Mouse (Mus musculus) E14TG2a.4 (cell line): ENCODE data around the gene Ndufv1.
"Not testable (repeated sequence)": the region's sequence is repeated elsewhere in the genome, so short reads cannot be mapped to it uniquely, and the experiment has no call there.

Experiments used
- H3K27me3 ChIP-seq: 2 replicates; pipeline ENCODE4 v1.6.1; 2014; ENCODE audit warnings: low read length, control low read depth; ENCODE audit not compliant: insufficient read depth
- H3K36me3 ChIP-seq: 2 replicates; pipeline ENCODE4 v1.6.1; 2014; ENCODE audit warnings: low read length, control low read depth; ENCODE audit not compliant: insufficient read depth
- H3K4me1 ChIP-seq: replicated peaks from 2 replicates; pipeline ENCODE4 v1.6.1; 2014; ENCODE audit warnings: low read depth, low read length, control low read depth
- H3K4me3 ChIP-seq: replicated peaks from 2 replicates; pipeline ENCODE4 v1.5.1; 2014; ENCODE audit warnings: mild to moderate bottlenecking, low read length
- H3K9me3 ChIP-seq: 2 replicates; pipeline ENCODE4 v1.6.1; 2014; ENCODE audit warnings: low read length, control low read depth
- CTCF ChIP-seq: conservative IDR thresholded peaks from 2 replicates; pipeline ENCODE4 v1.5.1; 2014; ENCODE audit warnings: low read length
- NANOG ChIP-seq: IDR thresholded peaks from 2 replicates; pipeline ENCODE4 v1.6.1; 2014; ENCODE audit warnings: borderline replicate concordance, low read length, mixed read lengths
- POU5F1 ChIP-seq: IDR thresholded peaks from 2 replicates; pipeline ENCODE4 v1.6.1; 2014; ENCODE audit warnings: low read length, borderline replicate concordance

The Ndufv1 gene

GRCm38 (mm10) chr19:4012432-4013022 is at the start of gene Ndufv1:
Ndufv1 (minus strand) TSS chr19:4012806.
- Histone ChIP-seq H3K9me3 (no peaks in the 10 kb centered on the region), H3K27me3 (no peaks in the 10 kb centered on the region), H3K36me3 (peaks cover 40% of the 10 kb centered on the region), H3K4me3 (peak within 1 kb of the TSS; percentile 98), H3K4me1 (peaks cover 55% of the 10 kb centered on the region)
- TF ChIP-seq CTCF (peak; percentile 59), POU5F1 (no peak)

DNA sequence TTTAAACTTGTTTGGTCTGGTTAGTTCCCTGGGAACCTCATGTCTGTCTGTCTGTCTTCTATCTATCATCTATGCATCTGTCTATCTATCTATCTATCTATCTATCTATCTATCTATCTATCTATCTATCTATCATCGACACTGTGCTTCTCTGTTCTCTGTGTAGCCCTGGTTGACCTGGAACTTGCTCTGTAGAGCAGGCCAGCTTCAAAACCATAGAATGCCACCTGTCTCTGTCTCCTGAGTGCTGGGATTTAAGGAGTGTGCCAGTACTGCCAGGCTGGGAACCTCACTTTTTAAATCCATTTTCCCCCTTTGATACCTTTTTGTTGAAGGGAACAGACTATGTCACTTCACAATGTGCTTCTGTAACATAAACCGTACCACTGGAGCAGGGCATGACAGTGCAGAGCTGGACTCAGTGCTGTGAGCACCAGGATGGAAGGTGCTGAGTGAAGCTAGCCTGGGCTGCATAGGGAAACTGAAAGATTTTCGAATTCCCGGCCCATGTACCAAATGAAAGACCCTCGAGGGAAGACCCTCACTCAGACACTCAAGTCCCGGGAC is 48.4 kb upstream of the Ndufv1 start:
- H3K27me3 ChIP-seq, result no peaks in the 10 kb centered on the region
- TF ChIP-seq CTCF (no peak), POU5F1 (no peak), NANOG (no peak)
- no peak overlapping the region for H3K4me3 ChIP-seq
- H3K36me3 ChIP-seq, result no peaks in the 10 kb centered on the region
- H3K9me3 ChIP-seq, result no peaks in the 10 kb centered on the region
- H3K4me1 ChIP-seq, result peaks cover 49% of the 10 kb centered on the region

GRCm38 (mm10) chr19:4060044-4060898 is 47.7 kb upstream of the Ndufv1 start:
- H3K27me3 ChIP-seq, H3K36me3 ChIP-seq, H3K9me3 ChIP-seq, H3K4me3 ChIP-seq: not testable (repeated sequence)
- peaks cover 56% of the 10 kb centered on the region for H3K4me1 ChIP-seq

- Histone ChIP-seq H3K9me3 (no peaks in the 10 kb centered on the region), H3K4me1 (peaks cover 66% of the 10 kb centered on the region), H3K4me3 (peak within 1 kb of the TSS; percentile 59), H3K36me3 (no peaks in the 10 kb centered on the region), H3K27me3 (no peaks in the 10 kb centered on the region)
- TF ChIP-seq POU5F1 (no peak), CTCF (no peak), NANOG (no peak)
Measured at GRCm38 (mm10) chr19:4059069-4059740, 46.6 kb upstream of the Ndufv1 start, which contains the start of gene Gstp3. Gstp3 (minus strand) TSS chr19:4059569.

- Histone ChIP-seq H3K4me3 (peak overlapping the region; percentile 59), H3K27me3 (no peaks in the 10 kb centered on the region), H3K4me1 (peaks cover 66% of the 10 kb centered on the region), H3K9me3 (no peaks in the 10 kb centered on the region), H3K36me3 (no peaks in the 10 kb centered on the region)
- TF ChIP-seq NANOG (no peak), POU5F1 (no peak; the same call in 1 of the 2 replicates), CTCF (no peak)
Measured at GRCm38 (mm10) chr19:4058581-4058980, 46.0 kb upstream of the Ndufv1 start.

DNA sequence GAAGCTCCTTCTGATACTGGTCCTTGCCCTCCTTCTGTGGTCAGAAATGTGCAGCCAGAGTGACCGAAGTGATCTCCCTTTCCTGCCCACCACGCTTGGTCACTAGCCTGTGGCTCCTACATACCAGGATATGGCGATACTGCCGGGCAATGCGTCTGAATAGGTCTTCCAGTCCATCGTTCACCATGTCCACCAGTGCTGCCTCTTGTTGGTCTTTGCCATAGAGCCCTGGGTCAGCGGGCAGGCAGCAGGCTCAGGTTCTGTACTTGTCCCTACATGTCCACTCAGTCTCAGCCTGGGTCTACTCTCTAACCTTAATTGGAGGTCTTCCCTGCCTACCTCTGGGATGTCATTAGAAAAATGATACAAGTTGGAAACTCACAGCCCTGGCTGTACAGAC is 45.4 kb upstream of the Ndufv1 start:
- H3K4me1 ChIP-seq, result peaks cover 71% of the 10 kb centered on the region

GRCm38 (mm10) chr19:4057389-4057788 is 44.8 kb upstream of the Ndufv1 start:
- no peak for TF ChIP-seq NANOG
- no peak for TF ChIP-seq CTCF
- TF ChIP-seq POU5F1, result no peak
- peak overlapping the region; percentile 59 for H3K4me3 ChIP-seq
- no peaks in the 10 kb centered on the region for H3K9me3 ChIP-seq
- peaks cover 77% of the 10 kb centered on the region for H3K4me1 ChIP-seq
- H3K36me3 ChIP-seq, result no peaks in the 10 kb centered on the region
- no peaks in the 10 kb centered on the region for H3K27me3 ChIP-seq

More for the DNA sequence above, 45.4 kb upstream of the Ndufv1 start:
- H3K4me3 ChIP-seq, result peak overlapping the region; percentile 59
- H3K27me3 ChIP-seq, result no peaks in the 10 kb centered on the region
- H3K36me3 ChIP-seq, result no peaks in the 10 kb centered on the region
- no peak for TF ChIP-seq POU5F1
- no peaks in the 10 kb centered on the region for H3K9me3 ChIP-seq

- H3K27me3 ChIP-seq, result no peaks in the 10 kb centered on the region
- TF ChIP-seq NANOG (no peak), POU5F1 (no peak), CTCF (no peak)
- H3K4me1 ChIP-seq, result peaks cover 80% of the 10 kb centered on the region
- no peaks in the 10 kb centered on the region for H3K9me3 ChIP-seq
- H3K36me3 ChIP-seq, result no peaks in the 10 kb centered on the region
- peak overlapping the region; percentile 59 for H3K4me3 ChIP-seq
Measured at GRCm38 (mm10) chr19:4056727-4057126, 44.1 kb upstream of the Ndufv1 start.
